Mouse (Mus musculus) olfactory bulb, adult 2 months (tissue): Measurements from ENCODE around the gene Plekhj1.

Source experiments
- CTCF ChIP-seq: fragments of 200-500 bp; IDR thresholded peaks from 2 replicates; pipeline ENCODE4 v1.5.1; 2012; ENCODE audit warnings: low read depth, mild to moderate bottlenecking, low read length, moderate library complexity; ENCODE audit not compliant: insufficient read depth
- POLR2A ChIP-seq: fragments of 200-500 bp; IDR thresholded peaks from 2 replicates; pipeline ENCODE4 v1.6.1; 2012; ENCODE audit warnings: mild to moderate bottlenecking, low read depth, low read length, moderate library complexity; ENCODE audit not compliant: insufficient read depth

DNA sequence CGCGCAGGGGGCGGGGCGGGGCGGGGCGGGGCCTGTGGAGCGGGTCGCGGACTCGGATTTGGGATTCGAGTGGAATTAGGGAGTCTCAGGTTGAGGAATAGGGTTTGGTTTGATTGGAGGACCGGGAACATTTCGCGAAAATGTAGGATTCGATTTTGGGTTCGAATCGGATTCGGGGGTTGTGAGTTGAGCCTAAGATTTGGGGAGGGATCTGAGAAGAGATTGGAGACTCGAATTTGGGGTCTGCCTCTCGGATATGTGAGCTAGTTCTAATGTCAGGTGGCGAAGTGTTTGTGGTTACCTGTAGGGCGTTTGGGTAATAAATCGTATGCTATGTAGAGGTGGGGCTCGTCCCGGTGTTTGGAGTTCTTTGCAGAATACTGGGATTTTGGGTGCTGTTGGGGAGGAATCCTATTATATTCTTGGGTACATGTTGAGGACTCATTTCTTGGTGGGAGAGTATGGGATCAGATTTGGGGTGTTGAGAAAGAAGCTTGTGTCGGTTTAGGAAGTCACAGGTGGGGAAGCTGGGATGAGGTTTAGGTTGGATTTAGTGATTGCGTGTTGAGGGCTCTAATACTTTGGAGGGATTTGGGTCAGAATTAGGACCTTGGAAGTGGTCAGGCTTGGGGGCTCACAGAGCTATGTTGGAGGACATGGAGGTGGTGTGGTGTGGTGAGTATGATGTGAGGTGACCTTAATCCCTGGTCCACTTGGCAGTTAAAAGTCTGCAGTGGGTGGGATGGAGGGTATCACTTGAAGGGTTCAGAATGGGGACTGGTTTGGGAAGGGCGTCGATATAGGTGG, 28.8 kb upstream of the Plekhj1 start:
- no peak for TF ChIP-seq POLR2A
- no peak for TF ChIP-seq CTCF
